ENCODE assay signal across 19 mouse cellular contexts in the genomic region with DNA sequence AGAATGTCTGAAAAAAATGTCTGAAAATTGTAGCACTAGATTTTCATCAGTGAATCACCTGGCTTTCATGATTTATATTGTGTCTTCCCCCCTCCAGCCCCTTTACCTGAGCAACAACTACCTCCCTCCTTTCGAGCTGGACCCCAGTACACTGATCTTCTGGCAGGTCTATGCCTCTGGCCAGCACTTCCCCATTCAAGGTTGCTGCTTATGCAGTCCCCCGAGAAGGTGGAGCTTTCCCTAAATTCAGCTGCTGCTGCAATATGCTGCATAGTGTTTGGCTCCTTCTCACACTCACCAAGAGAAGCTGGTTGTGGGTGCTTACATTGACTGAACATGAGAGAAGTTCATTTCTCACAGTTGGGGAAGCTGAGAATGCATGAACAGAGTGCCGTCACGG.
"Had no signal": no experiment of that assay in that cellular context is flagged by ENCODE, and none has a peak within 500 bp of the region (broad histone marks: within the 10 kb centered on the region; RNA-seq: fewer than 3 reads in every experiment).

No protein-coding gene starts in this region.

- H3K27me3 ChIP-seq: liver, embryonic 15.5 days; lung, embryonic 15.5 days; megakaryocyte, embryonic 14.5 days; midbrain, embryonic 13.5 days; midbrain, embryonic 15.5 days; neural tube, embryonic 13.5 days; neural tube, embryonic 15.5 days; stomach, embryonic 15.5 days had no signal

- H3K36me3 ChIP-seq: liver, embryonic 15.5 days; lung, embryonic 15.5 days; midbrain, embryonic 15.5 days; neural tube, embryonic 15.5 days; stomach, embryonic 15.5 days had no signal

- H3K27ac ChIP-seq: liver, embryonic 15.5 days; lung, embryonic 15.5 days; macrophage; midbrain, embryonic 13.5 days; midbrain, embryonic 15.5 days; neural tube, embryonic 13.5 days; neural tube, embryonic 15.5 days; stomach, embryonic 15.5 days; stomach, postnatal 0 days had no signal

- H3K4me1 ChIP-seq: liver, embryonic 15.5 days; lung, embryonic 15.5 days; stomach, embryonic 15.5 days had no signal

- H3K9me3 ChIP-seq: liver, embryonic 15.5 days; lung, embryonic 15.5 days; megakaryocyte, embryonic 14.5 days; midbrain, embryonic 13.5 days; midbrain, embryonic 15.5 days; neural tube, embryonic 13.5 days; neural tube, embryonic 15.5 days; stomach, embryonic 15.5 days had no signal

- DNase-seq: liver, postnatal 0 days; lung, adult 2 months; lung, postnatal 14 days; lung, postnatal 36 days; right cerebral cortex, postnatal 14 days; thymus, adult 2 months; thymus, postnatal 25 days; thymus, postnatal 4 days had no signal

- H3K4me3 ChIP-seq: liver, embryonic 15.5 days; lung, embryonic 15.5 days; megakaryocyte, embryonic 14.5 days; midbrain, embryonic 13.5 days; midbrain, embryonic 15.5 days; neural tube, embryonic 13.5 days; neural tube, embryonic 15.5 days; stomach, embryonic 15.5 days had no signal

- ATAC-seq: liver, postnatal 0 days; lung, postnatal 0 days; midbrain, embryonic 13.5 days; midbrain, embryonic 15.5 days had no signal
